Mouse (Mus musculus) adrenal gland, adult 10 weeks (tissue): ENCODE measurements around the gene Pde4dip. TPM values are rescaled to one million over a fixed set of nuclear protein-coding genes. Genes with fewer than 3 reads are reported as not detected.

Experiments used
- polyA plus RNA-seq: library from polyadenylated mRNA; stranded (reverse); fragments of 350-450 nt; fragmentation: Illumina TruSeq; extraction: RNeasy Lipid Tissue Mini Kit (QIAGEN cat#74804); gene quantifications from one replicate; pipeline ENCODE4 v1.2.3, GENCODE M21; 2014; ENCODE audit warnings: low read depth, low replicate concordance

The Pde4dip gene
- 23.3 TPM for polyA plus RNA-seq

DNA sequence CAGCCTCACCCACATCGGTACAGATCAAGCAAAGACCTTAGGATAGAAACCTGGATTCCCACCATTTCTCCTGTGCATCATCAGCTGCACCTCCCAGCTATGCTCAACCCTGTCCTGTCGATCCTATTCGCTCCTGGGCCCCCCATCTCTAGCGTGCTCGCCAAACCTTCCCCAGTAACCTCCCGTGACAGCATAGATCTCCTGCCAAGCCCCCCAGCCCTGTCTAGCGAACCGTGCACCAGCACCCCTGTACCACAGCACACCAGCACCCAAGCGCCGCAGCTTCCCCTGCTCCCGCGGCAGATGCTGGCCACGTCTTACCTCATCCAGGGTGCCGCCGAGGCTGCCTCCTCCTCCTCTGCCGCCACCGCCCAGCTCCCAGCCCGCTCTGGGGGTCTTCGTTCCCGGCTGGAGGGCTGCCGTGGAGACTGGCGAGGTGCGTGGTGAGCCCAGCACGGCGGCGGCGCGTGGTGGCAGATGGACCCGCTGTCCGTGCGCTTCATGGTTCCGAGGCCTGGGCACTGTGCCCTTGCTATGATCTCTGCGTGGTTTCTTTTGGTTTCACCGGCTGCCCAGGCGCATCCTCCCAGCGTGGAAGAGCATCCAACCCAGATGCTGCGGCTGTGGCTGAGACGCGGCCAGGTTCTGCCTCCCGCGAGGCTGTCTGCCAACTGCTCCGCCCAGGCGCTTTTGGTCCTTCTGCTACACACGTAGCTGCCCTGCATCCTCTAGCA is at the start of gene Pde4dip:
Gene Pde4dip, minus strand, starts transcription at position 540 of the 734 bp plus-strand sequence.

GRCm38 (mm10) chr3:97900516-97901490 is 12.3 kb upstream of the Pde4dip start, which contains the start of gene Sec22b:
TSS of gene Sec22b (plus strand) at chr3:97901190.

DNA sequence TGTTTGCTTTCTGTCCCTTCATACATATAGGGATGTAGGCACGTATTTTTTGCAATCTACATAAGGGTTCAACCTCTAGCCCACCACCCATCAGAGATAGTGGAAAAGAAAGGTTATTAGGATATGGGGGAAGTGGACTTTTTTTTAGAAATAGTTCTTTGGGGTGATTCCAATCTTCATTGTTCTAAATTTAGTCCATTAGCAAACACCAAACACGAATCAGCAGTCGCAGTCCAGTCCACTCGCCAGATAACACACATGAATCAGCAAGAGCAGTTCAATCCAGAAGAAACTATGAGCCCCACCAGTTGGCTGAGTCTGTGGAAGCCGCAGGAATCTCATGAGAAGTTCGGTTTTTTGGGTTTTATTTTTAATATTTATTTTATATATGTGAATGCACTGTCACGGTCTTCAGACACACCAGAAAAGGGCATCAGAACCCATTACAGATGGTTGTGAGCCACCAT is 213.8 kb downstream of the Pde4dip start, which contains the start of gene Gm17651:
Gene Gm17651, minus strand, starts transcription at position 51 of the 467 bp plus-strand sequence.

GRCm38 (mm10) chr3:97657655-97658411 is 230.7 kb downstream of the Pde4dip start, which contains the start of gene Prkab2:
TSS of gene Prkab2 (plus strand) at chr3:97658193.

Other genes starting within 250 kb of the Pde4dip start
- 21.2 TPM for gene Prkab2, start 230.5 kb downstream of the Pde4dip start, polyA plus RNA-seq
- not detected for gene Gm17651, start 214.0 kb downstream of the Pde4dip start, polyA plus RNA-seq
- 216 TPM for gene Sec22b, start 12.5 kb upstream of the Pde4dip start, polyA plus RNA-seq
- gene Notch2, start 124.8 kb upstream of the Pde4dip start, polyA plus RNA-seq, result 12.8 TPM